Mouse (Mus musculus) inflammation-experienced regulatory T-cells, adult 6 months (primary cell): ENCODE measurements around the gene Magi3. TPM values are rescaled to one million over a fixed set of nuclear protein-coding genes. Genes with fewer than 3 reads are reported as not detected.
A peak's percentile ranks its signal among the peaks of the same experiment; 100 is the strongest.

Experiments used
- ATAC-seq: one replicate; pipeline ENCODE4 v1.8.0; 2017
- polyA plus RNA-seq, 3 experiments: library from polyadenylated mRNA; unstranded; fragments of 100-300 nt; shearing (Covaris generic); gene quantifications; one replicate each; pipeline ENCODE4 v1.2.1; 2017

The Magi3 gene
- polyA plus RNA-seq, 3 experiments from 2014 or later: 2.6 to 5.3 (median 3.2) TPM

DNA sequence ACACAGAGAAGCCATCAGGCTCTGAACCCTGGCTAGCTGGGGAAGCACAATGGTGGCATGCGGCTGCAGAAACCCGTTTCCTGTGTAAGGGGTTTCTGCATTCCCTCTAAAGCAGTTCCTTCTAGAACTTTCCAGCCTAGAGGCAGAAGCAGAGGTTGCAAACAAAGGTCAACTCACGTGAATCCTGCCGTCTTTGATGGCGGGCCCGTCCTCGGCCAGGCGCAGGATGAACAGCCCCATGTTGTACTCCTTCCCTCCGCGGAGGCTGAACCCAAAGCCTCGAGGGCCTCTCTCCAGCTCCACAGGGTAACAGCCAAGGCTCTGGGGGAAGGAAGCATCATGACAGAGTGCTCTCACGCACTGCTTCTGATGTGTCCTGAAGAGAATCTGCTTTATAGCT, 200.1 kb downstream of the Magi3 start:
- ATAC-seq: no peak

- ATAC-seq: peak; percentile 38
Observed at GRCm38 (mm10) chr3:104019453-104019852, 200.7 kb downstream of the Magi3 start.

DNA sequence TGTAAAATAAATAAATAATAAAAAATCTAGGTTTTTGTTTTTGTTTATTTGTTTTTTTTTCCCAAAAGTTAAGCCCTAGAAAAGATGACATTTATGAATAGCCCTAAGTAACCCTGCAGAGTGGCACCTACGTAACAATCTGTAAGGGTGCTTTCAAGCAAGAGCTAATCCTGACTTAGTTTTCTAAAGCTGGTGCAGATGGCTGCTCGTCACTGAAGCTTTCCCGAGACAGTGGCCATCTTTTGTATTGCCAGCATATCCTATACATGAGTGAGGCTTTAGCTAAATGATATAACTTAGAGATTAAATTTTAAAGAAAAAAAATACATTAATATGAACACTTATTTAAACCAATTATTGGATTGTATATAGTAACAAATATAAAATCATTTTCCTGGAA, 202.2 kb downstream of the Magi3 start:
- no peak for ATAC-seq

GRCm38 (mm10) chr3:104011972-104012371, 208.2 kb downstream of the Magi3 start:
- ATAC-seq: no peak

GRCm38 (mm10) chr3:104009924-104010662, 210.1 kb downstream of the Magi3 start:
- no peak for ATAC-seq

DNA sequence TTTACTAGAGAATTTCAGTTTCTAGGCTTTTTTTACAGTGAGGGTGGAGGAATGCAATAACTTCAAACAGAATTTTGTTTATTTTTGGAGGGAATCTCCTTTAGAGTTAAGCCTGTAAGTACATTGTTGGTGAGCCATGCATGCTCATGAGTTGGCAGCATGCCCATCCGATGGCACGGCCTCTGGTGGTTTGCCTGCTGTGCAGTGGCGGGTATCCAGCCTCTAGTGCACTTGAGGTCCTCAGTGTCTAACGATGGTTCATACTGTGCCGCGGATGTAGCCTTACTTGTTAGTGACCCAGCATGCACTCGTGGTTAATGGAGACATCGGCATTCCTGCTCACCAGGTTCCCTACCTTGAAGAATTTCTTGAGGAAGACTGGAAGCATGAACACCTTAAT, 212.7 kb downstream of the Magi3 start:
- ATAC-seq: no peak

DNA sequence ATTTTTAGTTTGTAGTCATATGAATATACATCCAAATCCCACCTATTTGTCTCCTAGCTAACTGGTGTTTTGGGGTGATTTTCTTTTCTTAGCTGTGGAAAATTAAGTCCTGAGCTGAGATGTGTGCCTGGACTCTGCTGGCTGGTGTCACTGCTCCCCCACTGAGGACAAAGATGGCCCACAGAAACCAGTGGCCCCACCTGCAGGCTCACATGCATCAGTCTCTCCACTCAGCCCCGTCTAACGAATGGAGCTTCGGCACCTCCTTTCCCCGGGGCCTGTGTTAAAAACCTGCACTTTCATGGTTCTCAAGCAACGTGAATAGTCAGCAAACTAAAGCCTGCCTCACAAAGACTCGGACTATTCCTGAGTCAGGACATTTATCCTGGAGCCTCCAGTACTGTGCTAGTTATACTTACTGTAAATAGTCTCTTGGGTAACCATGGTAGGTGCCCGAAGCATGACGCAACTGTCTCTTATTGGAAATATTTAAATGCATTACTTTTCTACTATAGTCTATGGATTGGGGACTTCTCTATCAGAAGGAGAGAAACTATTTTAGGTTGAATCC, 213.2 kb downstream of the Magi3 start:
- no peak for ATAC-seq

DNA sequence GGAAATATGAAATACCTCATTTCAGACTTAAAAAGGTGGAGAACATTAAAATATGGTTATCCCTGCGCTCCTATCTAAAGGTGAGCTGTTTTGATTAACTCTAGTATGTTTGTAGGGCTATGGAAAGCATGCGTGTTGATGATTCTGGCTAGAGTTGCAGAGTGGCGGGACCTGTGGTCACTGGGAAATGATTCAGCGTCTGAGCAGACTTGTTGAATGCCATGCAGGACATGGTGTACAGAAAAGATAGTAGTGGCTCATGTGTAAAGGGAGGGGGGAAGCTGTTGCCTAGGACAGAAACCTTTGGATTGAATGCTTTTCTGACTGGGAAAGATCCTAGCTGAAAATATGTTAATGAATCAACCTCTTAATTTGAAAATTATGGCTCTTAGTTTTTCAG, 221.4 kb downstream of the Magi3 start:
- ATAC-seq: no peak

DNA sequence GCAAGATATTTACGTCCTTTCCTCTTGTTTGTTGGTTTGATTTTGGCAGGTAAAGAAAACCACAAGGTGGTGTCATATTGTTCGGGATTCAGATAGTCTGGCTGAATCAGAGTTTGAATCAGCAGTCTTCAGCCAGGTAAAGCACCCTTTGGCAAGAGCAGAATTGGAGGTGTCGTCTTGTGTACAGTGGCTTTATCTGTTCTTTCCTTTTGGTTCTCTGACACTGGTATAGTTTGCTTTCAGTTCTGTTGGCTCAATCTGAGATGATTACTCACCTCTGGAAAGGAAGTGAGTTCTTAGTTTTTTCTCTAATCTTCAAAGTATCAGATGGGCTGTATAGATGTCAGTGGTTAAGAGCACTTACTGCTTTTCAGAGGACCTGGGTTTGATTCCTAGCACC, 228.9 kb downstream of the Magi3 start:
- peak; percentile 82 for ATAC-seq

DNA sequence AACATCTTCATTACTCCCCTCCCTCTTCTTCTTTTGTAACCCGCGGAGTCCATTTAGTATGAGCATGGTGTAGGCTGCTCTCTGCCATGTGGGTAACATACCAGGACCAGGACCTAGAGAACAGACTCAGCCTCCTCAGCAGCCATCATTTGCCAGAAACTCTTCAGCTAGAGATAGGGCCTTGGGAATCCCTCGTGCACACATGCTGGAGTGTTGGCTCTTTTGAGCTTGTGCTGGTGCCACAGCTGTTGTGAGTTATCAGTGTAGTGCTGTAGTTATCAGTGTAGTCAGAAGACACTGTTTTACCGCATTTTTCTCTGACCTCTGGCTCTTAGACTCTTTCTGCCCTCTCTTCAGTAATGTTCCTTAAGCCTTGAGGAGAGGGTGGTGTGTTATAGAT, 230.8 kb downstream of the Magi3 start:
- no peak for ATAC-seq

GRCm38 (mm10) chr3:103987831-103988432, 232.2 kb downstream of the Magi3 start:
- ATAC-seq: no peak

DNA sequence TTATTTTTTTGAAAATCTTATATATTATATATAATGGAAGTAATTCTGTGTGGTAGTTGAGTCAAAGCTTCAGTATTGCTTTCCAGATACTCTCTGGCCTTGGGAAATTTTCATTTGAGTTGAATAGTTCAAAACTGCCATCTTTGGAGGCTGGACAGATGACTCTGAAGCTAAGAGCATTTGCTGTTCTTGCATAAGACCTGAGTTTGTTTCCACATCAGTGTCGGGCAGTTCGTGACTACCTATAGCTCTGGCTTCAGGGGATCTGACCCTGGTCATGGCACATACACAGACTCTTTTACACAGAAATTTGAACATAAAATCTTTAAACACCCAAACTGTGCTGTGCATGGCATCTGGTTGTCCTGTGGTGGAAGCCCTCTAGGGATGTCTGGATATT, 235.0 kb downstream of the Magi3 start:
- no peak for ATAC-seq

- no peak for ATAC-seq
Observed at GRCm38 (mm10) chr3:103984556-103984955, 235.6 kb downstream of the Magi3 start.

- no peak for ATAC-seq
Observed at GRCm38 (mm10) chr3:103971157-103971556, 249.0 kb downstream of the Magi3 start.

- peak; percentile 53 for ATAC-seq
Observed at GRCm38 (mm10) chr3:103968701-103969100, 251.5 kb downstream of the Magi3 start.

DNA sequence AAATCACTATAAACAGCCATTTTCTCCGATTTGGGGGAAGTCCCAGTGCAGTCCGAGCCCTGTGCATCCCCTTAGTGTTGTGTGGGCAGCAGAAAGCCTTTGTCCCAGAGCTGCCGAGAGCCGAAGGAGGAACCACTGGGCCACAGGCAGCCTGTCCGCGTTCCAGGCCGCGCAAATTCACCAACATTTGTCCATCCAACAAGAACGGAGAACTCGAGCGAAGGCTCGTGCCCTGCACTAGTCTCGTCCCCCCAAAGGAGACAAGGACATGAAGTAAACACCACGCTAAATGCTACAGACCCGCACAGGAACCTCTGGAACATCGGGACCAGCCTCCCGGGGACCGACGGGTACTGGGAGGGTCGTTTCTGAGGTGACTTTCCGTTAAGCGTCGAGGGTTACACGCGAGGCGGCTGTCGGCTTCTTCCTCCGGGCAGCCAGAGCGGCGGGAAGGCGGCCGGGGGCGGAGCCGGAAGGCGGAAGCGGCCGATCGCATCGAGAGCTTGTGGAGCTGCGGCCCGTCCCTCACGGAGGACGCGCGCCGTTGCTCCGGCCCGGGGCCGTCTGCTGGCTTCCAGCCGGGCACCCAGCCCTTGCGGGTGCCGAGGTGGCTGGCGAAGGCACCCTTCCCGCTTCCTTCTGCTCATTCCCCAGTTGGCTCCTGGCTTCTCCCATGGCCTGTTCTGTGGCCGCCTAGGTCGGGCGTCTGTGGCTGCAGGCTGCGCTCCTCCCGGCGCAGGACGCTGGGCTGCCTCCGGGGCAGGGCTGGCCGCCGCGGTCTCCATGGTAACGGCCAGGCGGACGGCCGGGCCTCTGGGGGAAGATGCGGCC, 252.1 kb downstream of the Magi3 start, which contains the start of gene Phtf1:
TSS of gene Phtf1 (plus strand) at position 250 of the 831 bp plus-strand sequence.
- ATAC-seq: peak; percentile 89

- ATAC-seq: no peak
Observed at GRCm38 (mm10) chr3:103967231-103967630, 252.9 kb downstream of the Magi3 start.
